Mouse (Mus musculus) spleen, postnatal 4 days (tissue): Measurements from ENCODE around the gene Otx1.

Source experiments
- DNase-seq, 2 experiments: peaks; one replicate each; pipeline ENCODE4 v3.0.0; 2022; ENCODE audit warnings: low spot score in 2 of 2

The Otx1 gene

DNA sequence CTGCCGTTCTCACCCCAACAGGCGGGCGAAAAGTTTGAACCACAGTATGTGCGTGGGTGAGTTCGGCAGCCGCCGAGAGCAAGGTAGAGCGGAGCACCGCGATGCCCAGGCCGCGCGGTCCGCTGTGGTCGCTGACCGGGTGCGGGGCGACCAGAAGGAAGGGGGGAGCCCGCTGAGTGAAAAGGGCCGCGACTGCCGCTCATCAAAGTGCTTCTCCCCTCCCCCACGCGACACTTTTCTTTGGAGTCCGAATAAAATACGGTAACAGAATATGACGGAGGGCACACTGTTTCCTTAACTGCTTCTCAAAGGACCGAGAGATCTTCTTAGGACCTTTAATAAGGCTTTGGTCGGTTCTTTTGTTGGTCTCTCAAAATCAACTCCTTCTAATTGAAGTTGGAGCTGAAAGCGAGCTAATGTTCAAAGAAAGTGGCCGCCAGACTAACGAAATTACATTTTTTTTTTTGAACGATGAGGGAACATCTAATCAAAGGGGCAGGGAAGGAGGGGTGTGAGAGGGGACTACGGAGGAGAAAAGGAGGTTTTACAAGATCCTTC is at the start of gene Otx1:
Otx1 (minus strand) TSS at position 115 of the 558 bp plus-strand sequence.
- DNase-seq: no peak

- no peak for DNase-seq
Observed at GRCm38 (mm10) chr11:22050864-22051263, 48.2 kb upstream of the Otx1 start.

DNA sequence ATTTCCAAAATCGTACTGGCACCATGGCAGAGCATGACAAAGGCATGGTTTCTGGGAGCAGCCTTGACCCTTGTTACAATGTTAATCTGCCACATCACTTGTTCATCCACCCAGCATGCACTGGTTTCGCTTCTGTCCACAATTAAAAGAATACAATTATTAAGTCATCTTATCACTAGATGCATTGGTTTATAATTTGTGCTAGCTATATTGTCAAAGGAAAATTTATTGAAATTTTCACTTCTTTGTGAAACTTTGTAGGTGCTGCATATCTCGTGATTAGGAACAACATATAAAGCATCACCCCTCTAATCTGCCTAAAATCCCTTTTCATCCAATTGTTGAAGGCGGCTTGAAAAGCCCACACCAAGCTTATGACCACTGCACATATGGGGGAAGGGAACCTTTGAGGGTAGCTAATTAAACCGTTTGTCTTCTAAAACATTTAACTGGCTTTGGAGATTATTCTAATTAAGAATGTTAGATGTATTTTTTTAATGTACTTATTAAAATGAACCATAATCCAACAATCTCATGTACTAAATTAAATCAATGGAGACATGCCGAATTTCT is 37.2 kb upstream of the Otx1 start:
- no peak for DNase-seq

- DNase-seq: no peak
Observed at GRCm38 (mm10) chr11:22034564-22035105, 31.9 kb upstream of the Otx1 start.

- DNase-seq: no peak
Observed at GRCm38 (mm10) chr11:22033582-22033981, 30.9 kb upstream of the Otx1 start.

- DNase-seq: no peak
Observed at GRCm38 (mm10) chr11:22020602-22021001, 17.9 kb upstream of the Otx1 start.

- no peak for DNase-seq
Observed at GRCm38 (mm10) chr11:22017444-22017843, 14.7 kb upstream of the Otx1 start.

DNA sequence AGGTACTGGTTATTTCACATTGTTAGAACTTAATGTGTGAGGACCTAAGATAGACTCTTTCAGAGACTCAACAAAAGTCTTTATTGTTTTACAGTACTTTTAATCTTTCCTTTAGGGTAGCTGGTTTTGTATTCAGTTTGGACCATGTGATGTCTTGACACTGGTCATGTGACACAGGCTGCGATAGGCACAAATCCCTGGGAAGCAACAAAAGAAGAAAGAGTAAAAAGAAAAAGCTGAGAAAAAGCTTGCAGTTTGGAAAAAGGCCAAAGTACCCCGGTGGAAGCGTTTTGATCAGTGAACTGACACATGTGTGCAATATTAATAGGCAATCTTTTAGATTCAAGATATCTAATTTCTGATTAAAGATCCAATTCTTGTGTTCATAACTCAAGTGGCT is 13.6 kb upstream of the Otx1 start:
- DNase-seq: no peak

DNA sequence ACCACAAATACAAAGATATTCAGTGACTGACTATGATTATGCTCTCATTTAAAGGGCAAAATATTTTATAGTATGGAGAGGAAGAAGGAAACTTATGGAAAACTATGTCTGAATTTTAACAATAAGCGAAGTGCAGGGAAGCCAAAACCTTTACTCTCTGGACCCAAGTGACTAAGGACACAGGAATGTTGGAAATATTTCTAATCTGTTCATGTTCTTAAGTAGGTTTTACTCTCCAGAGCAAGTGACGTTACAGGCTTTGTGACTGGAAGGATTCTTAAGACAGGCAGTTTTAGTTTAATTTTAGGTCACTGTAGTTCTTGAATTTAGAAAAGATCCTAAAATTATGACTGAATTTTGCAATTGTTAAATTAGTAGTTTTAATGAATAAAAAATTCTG is 6.1 kb upstream of the Otx1 start:
- no peak for DNase-seq

DNA sequence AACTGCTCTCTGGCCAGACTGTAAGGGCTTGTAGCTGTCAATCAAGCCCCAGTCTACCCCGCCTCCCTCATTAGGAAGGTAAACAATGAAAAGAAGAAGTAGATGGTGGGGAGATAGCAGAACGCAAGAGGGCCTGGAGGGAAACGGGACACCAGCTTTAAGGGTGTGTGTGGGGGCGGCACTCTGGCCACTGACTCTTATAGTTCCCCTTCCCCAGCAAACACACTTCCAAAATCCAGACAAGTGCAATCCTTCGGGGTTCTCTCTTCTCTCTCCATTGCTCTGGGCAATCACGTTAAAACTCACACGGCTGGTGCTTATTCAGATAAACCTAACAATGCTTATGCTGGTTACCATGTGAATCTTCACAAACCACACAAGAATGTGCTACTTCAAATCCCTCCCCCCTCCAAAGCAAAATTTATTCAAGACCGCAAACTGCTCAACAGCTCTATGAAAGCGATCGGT is 5.5 kb upstream of the Otx1 start:
- DNase-seq: no peak

DNA sequence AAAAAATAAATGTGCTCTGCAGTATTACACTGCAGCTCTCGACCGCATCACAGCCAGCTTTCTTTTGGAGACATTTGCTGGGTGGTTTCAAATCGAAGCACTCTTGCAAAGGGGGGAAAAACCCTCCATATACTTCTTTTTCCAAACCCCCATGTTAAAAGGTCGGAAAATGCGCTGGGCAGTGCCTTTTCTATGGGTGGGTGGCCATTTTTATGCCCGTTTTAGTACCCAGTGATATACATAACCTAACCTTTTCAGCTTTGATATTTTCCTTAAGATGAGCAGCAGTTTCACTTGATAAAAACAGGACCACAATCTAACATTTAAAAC is 5.0 kb upstream of the Otx1 start:
- DNase-seq: no peak

DNA sequence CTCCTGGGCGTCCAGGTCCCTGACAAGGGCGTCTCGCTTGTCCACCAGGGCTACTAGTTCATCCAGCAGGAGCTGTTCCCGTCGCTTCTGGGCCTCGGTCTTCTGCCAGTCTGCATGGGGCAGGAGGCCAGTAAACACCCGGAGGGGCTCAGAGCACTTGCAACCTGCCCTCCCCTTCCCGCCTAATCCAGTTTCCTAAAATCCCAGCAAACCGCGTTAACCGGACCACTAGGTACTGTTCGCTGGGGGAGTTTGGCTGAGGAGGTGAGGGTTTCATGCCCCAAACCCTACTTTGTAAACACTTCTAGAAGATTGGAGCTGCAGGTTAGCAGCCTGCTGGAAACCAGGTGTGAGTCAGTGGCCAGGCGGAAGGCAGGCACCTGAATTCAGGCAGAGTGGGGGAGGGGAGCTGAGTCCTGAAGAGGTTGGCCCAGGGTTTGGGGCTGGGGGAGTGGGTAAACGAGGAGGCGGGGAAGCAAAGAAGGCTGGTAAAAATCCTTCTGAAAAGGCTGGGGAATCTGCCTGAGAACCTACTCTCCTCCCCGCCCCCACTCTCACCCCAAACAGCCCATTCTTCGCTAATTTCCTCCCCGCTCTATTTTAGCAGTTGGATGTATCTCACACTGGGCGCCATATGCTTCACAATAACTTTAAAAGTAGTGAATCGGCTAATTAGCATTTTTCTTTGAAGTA is 4.5 kb upstream of the Otx1 start:
- DNase-seq: no peak

GRCm38 (mm10) chr11:22006471-22007087 is 3.9 kb upstream of the Otx1 start:
- DNase-seq: no peak

- no peak for DNase-seq
Observed at GRCm38 (mm10) chr11:22005281-22005870, 2.7 kb upstream of the Otx1 start.

DNA sequence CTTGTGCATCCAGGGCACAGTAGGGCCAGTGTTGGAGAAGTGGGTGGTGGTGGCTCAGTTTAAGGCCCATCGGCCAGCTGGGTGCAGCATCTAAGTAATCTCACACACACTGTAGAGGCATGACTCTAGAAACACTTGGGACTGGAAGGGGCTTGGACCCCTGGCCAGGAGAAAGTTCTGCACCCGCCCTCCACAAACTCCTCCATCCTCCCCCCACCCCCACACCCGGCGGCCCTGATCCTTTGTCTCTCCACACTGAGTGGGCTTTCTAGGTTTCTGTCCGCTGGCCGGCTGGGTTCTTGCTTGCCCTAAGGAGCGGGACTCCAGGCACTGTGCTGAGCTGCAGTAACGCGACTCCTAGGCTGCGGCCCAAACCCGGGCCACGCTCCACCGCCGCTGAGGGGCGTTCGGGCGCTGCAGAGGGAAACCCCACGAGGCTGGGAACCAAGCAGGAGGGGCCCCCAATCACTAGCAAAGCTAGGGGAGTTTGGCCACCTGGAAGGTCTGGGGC is 1.7 kb upstream of the Otx1 start:
- peak in 1 of 2 experiments; percentile 63 for DNase-seq

DNA sequence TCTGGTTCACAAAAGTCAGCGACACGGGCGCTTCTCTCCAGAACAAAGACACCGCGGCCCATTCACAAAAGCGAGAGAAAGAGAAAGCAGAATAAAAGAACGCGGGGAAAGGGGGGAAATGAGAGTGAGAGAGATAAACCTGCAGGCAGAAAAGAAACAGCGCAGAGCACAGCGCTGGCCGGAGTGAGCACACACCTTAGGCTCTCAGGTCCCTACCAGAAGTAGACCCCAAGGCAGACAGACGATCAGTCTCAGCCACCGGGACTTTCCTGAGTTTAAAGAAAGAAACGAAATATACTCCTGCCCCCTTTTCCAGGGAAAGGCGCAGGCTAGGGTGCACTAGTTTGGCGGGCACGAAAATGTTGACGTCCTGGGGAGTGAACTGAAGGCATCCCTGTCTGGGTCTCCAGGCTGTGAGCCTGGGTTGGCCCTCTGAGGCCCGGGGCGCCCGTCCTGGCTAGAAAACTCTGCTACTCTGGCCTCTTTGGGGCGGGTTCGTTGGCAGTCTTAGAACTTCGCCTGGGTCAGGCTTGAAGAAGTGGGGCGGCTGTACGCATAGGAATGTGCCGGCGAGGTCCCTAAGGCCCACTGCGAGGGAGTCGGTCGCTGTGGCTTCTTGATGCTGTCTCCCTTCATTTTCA is 764 bp upstream of the Otx1 start:
- DNase-seq: no peak

DNA sequence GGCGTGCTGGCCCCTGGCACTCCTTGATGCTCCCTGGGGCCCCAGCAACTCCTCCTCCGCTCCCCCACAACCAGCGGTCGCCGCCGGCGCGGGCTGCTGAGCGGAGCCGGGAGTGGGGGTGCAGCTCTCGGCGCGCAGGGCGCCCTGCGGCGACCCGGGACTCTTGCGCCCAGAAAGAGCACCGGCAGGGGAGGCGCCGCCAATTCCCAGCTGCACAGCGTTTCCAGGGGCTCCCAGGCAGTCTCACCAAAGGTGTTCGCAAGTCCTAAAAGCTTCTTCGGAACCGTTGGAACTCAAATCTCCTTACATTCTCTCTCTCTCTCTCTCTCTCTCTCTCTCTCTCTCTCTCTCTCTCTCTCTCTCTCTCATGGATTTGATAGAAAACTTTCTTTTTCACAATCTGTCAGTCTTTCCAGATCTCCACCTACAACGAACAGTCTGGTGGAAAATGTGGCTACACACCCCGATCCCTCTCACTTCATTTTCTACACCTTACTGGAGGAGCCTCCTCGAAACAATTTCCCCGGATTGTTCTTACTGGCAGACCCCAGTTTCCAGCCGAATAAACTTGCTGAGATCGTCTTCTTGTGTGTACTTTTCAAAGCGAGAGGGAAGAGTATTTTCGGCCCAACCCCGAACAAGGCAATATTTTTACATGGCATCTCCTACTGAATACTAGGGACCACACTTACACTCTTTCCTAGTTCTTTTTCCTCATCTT is 475 bp downstream of the Otx1 start:
- DNase-seq: no peak

DNA sequence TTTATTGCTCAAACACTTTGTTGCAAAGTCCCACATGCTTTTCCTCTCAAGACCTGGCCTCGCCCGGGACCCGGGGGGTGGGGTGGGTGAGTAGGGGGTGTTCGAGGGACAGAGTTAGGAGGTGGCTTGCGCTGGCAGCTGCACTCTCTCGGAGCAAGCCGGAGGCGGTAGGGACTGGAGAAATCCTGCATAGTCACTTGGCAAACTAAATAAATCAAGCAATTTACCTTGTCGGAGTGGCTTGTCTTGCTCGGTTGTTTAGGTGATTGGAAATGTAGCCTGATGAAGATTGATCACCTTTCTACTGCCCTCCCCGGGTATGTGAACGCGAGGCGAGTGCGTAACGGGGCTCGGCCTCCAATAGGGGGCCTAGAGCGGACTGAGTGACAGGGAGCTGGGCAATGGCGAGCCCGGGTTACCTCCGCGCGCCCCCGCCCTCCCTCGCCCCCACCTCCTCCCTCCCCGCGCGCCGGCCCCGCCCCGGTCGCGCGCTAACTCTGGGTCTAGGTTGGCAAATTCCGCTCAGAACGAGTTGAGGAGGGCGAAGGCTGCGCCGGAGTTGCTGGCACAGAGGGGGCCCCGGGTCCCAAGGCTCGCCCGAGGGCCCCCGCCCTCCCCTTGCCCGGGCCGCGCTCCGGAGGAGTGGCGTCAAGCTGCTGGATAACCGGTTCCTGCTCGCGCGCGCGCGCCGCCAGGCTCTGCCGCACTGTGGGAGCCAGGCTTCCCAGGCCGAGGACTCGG is 1.2 kb downstream of the Otx1 start:
- no peak for DNase-seq

DNA sequence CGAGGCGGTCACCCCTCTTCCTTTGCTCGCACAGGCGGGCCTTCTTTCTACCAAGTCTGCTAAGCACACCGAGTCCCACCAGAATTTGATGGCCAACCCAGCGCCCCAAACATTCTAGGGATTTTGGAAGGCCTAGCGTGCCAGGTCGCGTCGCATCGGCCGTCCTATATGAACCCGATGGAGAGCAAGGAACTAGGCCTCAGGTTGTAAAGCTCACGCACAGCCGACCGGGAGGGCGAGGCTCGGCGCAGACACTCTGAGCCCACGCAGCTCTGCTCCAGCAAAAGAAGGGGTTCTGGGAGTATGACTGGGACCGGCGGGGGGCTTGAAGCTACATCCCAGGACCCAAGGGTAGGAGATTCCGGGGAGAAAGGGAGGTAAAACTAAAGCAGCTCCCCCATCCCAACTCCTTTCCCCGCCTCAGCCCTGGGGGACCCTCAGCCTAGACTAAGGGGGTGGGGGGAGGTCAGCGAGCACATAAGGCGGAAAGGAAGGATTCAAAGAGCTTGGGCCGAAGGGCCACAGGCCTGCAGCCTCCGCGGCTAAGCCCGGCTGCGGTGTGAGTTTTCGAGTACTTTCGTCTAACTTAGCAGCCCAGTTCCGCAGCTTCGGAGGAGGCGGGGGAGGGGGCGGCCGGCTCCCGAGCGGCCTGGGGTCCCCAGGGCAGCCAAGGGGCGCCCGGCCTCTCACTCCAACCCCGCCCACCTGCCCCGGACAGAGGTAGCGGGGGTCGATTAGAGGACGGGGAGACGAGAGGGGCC is 2.2 kb downstream of the Otx1 start:
- DNase-seq: peak in 1 of 2 experiments; percentile 65
